Mouse (Mus musculus): Measurements from ENCODE around the gene Tsga10ip.

Gene Tsga10ip

GRCm38 (mm10) chr19:5348064-5348463 lies 54.3 kb downstream of the Tsga10ip start:
- no peak for DNase-seq (ENCODE audit: low read depth in 2 of 2, low spot score in 2 of 2)

DNA sequence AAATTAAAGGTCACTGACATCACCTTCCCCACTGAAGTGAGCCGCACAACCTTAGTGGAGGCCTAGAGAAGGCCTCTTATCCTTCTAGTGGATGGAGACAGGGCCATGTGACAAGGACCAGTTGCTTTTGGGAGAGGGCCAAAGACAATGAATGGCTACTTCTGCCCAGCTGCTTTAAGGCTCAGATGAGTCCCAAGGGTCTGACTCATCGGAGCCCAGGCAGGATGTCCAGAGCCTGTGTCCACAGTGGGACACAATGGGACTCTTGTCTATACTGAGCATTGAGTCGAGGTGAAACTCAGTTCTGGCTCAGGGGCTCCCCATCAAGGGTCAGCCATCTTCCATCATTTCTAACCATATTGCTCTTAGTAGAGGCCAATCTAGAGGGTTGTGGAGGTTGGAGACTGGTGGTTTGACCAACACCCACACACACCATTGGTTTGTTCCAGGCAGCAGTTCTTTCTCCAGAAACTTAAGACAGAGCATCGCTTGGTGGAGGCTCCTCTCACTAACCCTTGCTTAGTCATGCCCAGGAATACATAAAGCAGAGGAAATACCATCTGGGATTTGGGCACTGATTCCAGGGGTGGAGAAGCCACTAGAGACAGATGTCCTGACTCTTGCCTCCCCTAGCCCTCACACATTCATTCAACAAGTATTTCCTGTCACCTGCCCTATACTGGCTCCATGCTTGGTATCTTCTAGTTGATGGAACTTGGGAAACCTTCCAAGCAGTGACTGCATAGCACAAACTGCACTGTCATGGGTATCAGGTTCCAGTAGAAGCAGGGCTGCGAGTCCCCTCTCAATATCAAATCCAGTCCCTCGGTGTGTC lies 56.8 kb downstream of the Tsga10ip start:
- no peak for DNase-seq (ENCODE audit: low read depth in 2 of 2, low spot score in 2 of 2)

GRCm38 (mm10) chr19:5341360-5341759 lies 61.0 kb downstream of the Tsga10ip start:
- no peak for DNase-seq (ENCODE audit: low read depth in 2 of 2, low spot score in 2 of 2)

Data from CD8-positive naive resting alpha-beta T cell, adult 2 months (primary cell).